Mouse (Mus musculus) brain, embryonic 14.5 days (tissue): ENCODE measurements around the gene Srms.

Source experiments
- CTCF ChIP-seq: fragments of 200-500 bp; IDR thresholded peaks from 2 replicates; pipeline ENCODE4 v1.5.1; 2012; ENCODE audit warnings: inconsistent platforms, mild to moderate bottlenecking, moderate library complexity, borderline replicate concordance; ENCODE audit not compliant: insufficient read depth, insufficient read length; ENCODE audit errors: extremely low read depth
- POLR2A ChIP-seq: fragments of 200-500 bp; IDR thresholded peaks from 2 replicates; pipeline ENCODE4 v1.6.1; 2012; ENCODE audit warnings: mild to moderate bottlenecking, inconsistent platforms, borderline replicate concordance; ENCODE audit not compliant: poor library complexity, insufficient read depth, insufficient read length, severe bottlenecking; ENCODE audit errors: extremely low read depth

DNA sequence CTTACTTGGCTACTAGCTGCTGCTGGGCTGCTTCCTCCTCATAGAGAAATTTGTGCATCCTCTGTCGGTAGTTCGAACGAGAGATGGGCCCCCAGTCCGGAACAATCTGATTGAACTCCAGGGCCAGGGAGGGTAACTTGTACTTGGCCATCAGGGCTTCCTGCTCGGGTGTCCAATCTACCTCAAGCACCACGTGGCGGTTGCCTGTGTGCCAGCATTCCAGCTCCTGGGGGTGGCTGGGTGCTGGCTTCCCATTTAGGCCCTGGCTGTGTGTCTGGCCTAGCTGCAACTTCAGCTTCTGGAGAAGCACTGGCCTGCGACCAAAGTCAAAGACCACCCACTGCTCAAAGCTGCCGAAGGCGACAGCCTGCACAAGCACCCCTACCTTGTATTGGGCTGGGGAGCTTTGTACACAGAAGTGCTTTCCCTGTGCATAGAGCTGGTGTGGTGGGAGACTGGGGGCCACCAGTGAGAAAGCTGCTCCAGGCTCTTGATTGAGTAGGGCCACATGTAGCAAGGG, 25.2 kb upstream of the Srms start:
- no peak for TF ChIP-seq CTCF
- no peak for TF ChIP-seq POLR2A
